Mouse (Mus musculus): ENCODE measurements around the gene Sco2.

The Sco2 gene

GRCm38 (mm10) chr15:89323656-89324055 lies 50.0 kb downstream of the Sco2 start:
- DNase-seq (ENCODE audit: low spot score in 2 of 2), result no peak

- DNase-seq (ENCODE audit: low spot score in 2 of 2), result no peak
Measured at GRCm38 (mm10) chr15:89322670-89323522, 50.8 kb downstream of the Sco2 start, which contains the start of gene Adm2. Gene Adm2 (plus strand): TSS chr15:89322720.

Data from frontal cortex, postnatal 25 days (tissue).